Mouse (Mus musculus): ENCODE measurements at regions not wholly inside any gene's neighbourhood (a gene's known extent, or its start where the extent isn't known, plus 50 kb on each side); places are given as distances from the start of the nearest gene placed in this dataset.

GRCm38 (mm10) chr9:94295431-94295830, 242.4 kb downstream of the 1190002N15Rik start:
- no peak for TF ChIP-seq CTCF (conservative IDR thresholded peaks at IDR 0.05; ENCODE audit: insufficient read depth, insufficient read length, low read depth, low read length)
- no peak for TF ChIP-seq POLR2A (IDR thresholded peaks at IDR 0.05; ENCODE audit: low read depth, low read length)

All from kidney, adult 2 months (tissue).